7 mouse cellular contexts compared by ENCODE assay signal in genomic region chr6:99439214-99439877, GRCm38 (mm10).
DNase-seq lines count a peak whose midpoint lies in the region; ATAC-seq and TF ChIP-seq lines count a peak whose summit lies in the region.

No protein-coding gene starts in this region.

- H3K27me3 ChIP-seq in forebrain, embryonic 16.5 days (replicated peaks; ENCODE audit: control insufficient read depth, insufficient read depth, low read length) = no peaks in the 10 kb centered on the region
- no peaks in the 10 kb centered on the region for H3K27me3 ChIP-seq in kidney, embryonic 14.5 days (ENCODE audit: control insufficient read depth, insufficient read depth, low read length)
- H3K27me3 ChIP-seq in myocyte (ENCODE audit: control insufficient read depth, insufficient read depth, insufficient read length) = no peaks in the 10 kb centered on the region

- peaks cover 18% of the 10 kb centered on the region for H3K4me1 ChIP-seq in forebrain, embryonic 16.5 days (replicated peaks; ENCODE audit: control insufficient read depth, insufficient read depth, low read length)
- H3K4me1 ChIP-seq in kidney, embryonic 14.5 days (ENCODE audit: control insufficient read depth, insufficient read depth, low read length) = peaks cover 30% of the 10 kb centered on the region

- no peak overlapping the region for H3K4me3 ChIP-seq in forebrain, embryonic 16.5 days (replicated peaks; ENCODE audit: low read length)
- no peak overlapping the region for H3K4me3 ChIP-seq in kidney, embryonic 14.5 days (ENCODE audit: low read length)
- H3K4me3 ChIP-seq in myocyte = no peak overlapping the region

- H3ac ChIP-seq in myocyte (ENCODE audit: control insufficient read depth, insufficient read length) = no peak overlapping the region

- H3K9me3 ChIP-seq in forebrain, embryonic 16.5 days (ENCODE audit: control insufficient read depth, low read length) = no peaks in the 10 kb centered on the region
- H3K9me3 ChIP-seq in kidney, embryonic 14.5 days (ENCODE audit: control insufficient read depth, low read length) = no peaks in the 10 kb centered on the region

- H3K36me3 ChIP-seq in forebrain, embryonic 16.5 days (ENCODE audit: control insufficient read depth, insufficient read depth) = peaks cover 2% of the 10 kb centered on the region; the same call in 1 of the 2 replicates
- H3K36me3 ChIP-seq in kidney, embryonic 14.5 days (ENCODE audit: control insufficient read depth, insufficient read depth, low read length) = 0 out of 2 replicates have a peak, but pooled peaks cover 7% of the 10 kb centered on the region
- H3K36me3 ChIP-seq in myocyte (ENCODE audit: control insufficient read depth, insufficient read depth) = no peaks in the 10 kb centered on the region

- peak overlapping the region; percentile 14; the same call in 1 of the 2 replicates for H3K4me2 ChIP-seq in forebrain, embryonic 16.5 days (ENCODE audit: low read length)
- no peak overlapping the region; the same call in 1 of the 2 replicates for H3K4me2 ChIP-seq in kidney, embryonic 14.5 days (replicated peaks; ENCODE audit: low read depth, low read length)
- H3K4me2 ChIP-seq in myocyte (ENCODE audit: low read depth) = peak overlapping the region; percentile 42

- H3K27ac ChIP-seq in forebrain, embryonic 16.5 days (ENCODE audit: low read length) = 0 out of 2 replicates have a peak overlapping the region, but pooled peaks have one; percentile 13
- H3K27ac ChIP-seq in kidney, embryonic 14.5 days (ENCODE audit: low read depth, low read length) = peak overlapping the region; percentile 67; the same call in 1 of the 2 replicates

- peak; percentile 76 for ATAC-seq in forebrain, embryonic 16.5 days
- ATAC-seq in kidney, embryonic 14.5 days (ENCODE audit: low FRiP score, low TSS enrichment) = no peak
- no peak for ATAC-seq in CD4-positive, CD25-positive, alpha-beta regulatory T cell, adult 4 months

- WGBS in forebrain, embryonic 16.5 days = 4% methylated on average over 9 of the region's 9 CpGs
- WGBS in kidney, embryonic 14.5 days = 9% methylated on average over 9 of the region's 9 CpGs

- no peaks in the 10 kb centered on the region for H3K79me2 ChIP-seq in myocyte (ENCODE audit: control insufficient read depth, insufficient read depth)

- no peak overlapping the region; the same call in 1 of the 2 replicates for H3K9ac ChIP-seq in forebrain, embryonic 16.5 days (replicated peaks; ENCODE audit: low read depth, low read length)
- no peak overlapping the region; the same call in 1 of the 2 replicates for H3K9ac ChIP-seq in kidney, embryonic 14.5 days (ENCODE audit: low read depth, low read length)

- TF ChIP-seq POLR2A in myocyte (IDR thresholded peaks at IDR 0.05; ENCODE audit: insufficient read length, low read depth) = no peak

- peak; percentile 33 for DNase-seq in right cerebral cortex, adult 18-20 months
- no peak for DNase-seq in right cerebral cortex, postnatal 25 days
- DNase-seq in left cerebral cortex, adult 8-10 months (ENCODE audit: low spot score in 2 of 2) = no peak

TF ChIP-seq in myocyte, 11 proteins besides CTCF, POLR2A, EP300 and RAD21:
- no peak for TF ChIP-seq MYOG (IDR thresholded peaks at IDR 0.05; ENCODE audit: control insufficient read depth in 1 of 3, insufficient read depth in 1 of 3, insufficient read length in 2 of 3, low read depth in 2 of 3)
